Mouse (Mus musculus) lung, embryonic 15.5 days (tissue): ENCODE measurements around the gene Pttg1ip. TPM values are rescaled to one million over a fixed set of nuclear protein-coding genes. Genes with fewer than 3 reads are reported as not detected.

ENCODE experiments used
- microRNA counts: library from miRNA; unstranded; fragments of <30 nt; microRNA quantifications from one replicate; lab custom pipeline; 2016
- microRNA-seq: library from miRNA; unstranded; fragments of <30 nt; microRNA quantifications from one replicate; pipeline ENCODE4, GENCODE M21; 2016
- polyA plus RNA-seq: library from polyadenylated mRNA; unstranded; fragments of >200 nt; fragmentation: Nextera tagmentation; extraction: Ambion mirVana; gene quantifications from 2 replicates; pipeline ENCODE4 v1.2.1, GENCODE M21; 2015

Gene Pttg1ip
- polyA plus RNA-seq, 1 experiment from 2014 or later, result 122 TPM

MicroRNAs encoded within 50 kb of the gene (microRNA counts, 519-probe panel; counts per million panel counts)
- 1,639 counts per million, percentile 9 among the panel's probes with 10 or more counts for microRNA mmu-miR-1930 (lab: Ali Mortazavi, UCI)

Small RNA genes within 50 kb of the gene (microRNA-seq; reads per million reads assigned to microRNA genes)
- 9.6 reads per million, percentile 28 among the genes with 10 or more reads in this experiment for gene Mir1930

Other genes starting within 250 kb of the Pttg1ip start
- gene Adarb1, start 163.4 kb upstream of the Pttg1ip start, polyA plus RNA-seq, result 37.7 and 41.0 TPM in 2 replicates
- 35.1 and 38.0 TPM in 2 replicates for gene Fam207a, start 65.9 kb upstream of the Pttg1ip start, polyA plus RNA-seq
- gene Itgb2, start 51.5 kb upstream of the Pttg1ip start, polyA plus RNA-seq, result 3.7 and 5.3 TPM in 2 replicates
- gene Sumo3, start 24.4 kb downstream of the Pttg1ip start, polyA plus RNA-seq, result 350 and 361 TPM in 2 replicates
- 0.99 and 1.9 TPM in 2 replicates for gene Gm49325, start 24.5 kb downstream of the Pttg1ip start, polyA plus RNA-seq
- gene Ube2g2, start 40.6 kb downstream of the Pttg1ip start, polyA plus RNA-seq, result 73.8 and 74.3 TPM in 2 replicates
- gene Tspear, start 104.8 kb downstream of the Pttg1ip start, polyA plus RNA-seq, result 0.08 and 0.19 TPM in 2 replicates
- gene Gm19402, start 109.0 kb downstream of the Pttg1ip start, polyA plus RNA-seq, result not detected in 2 replicates
- gene Gm9508, start 115.5 kb downstream of the Pttg1ip start, polyA plus RNA-seq, result not detected in 2 replicates
- gene Gm10272, start 124.9 kb downstream of the Pttg1ip start, polyA plus RNA-seq, result not detected in 2 replicates
- not detected in 2 replicates for gene Gm10024, start 129.7 kb downstream of the Pttg1ip start, polyA plus RNA-seq
- gene Gm10142, start 134.1 kb downstream of the Pttg1ip start, polyA plus RNA-seq, result not detected in 2 replicates
- gene Krtap12-1, start 138.9 kb downstream of the Pttg1ip start, polyA plus RNA-seq, result not detected in 2 replicates
- not detected in 2 replicates for gene Gm10100, start 144.8 kb downstream of the Pttg1ip start, polyA plus RNA-seq
- gene Gm18596, start 160.9 kb downstream of the Pttg1ip start, polyA plus RNA-seq, result not detected in 2 replicates
- not detected in 2 replicates for gene Gm9736, start 169.6 kb downstream of the Pttg1ip start, polyA plus RNA-seq
- gene Gm3233, start 178.0 kb downstream of the Pttg1ip start, polyA plus RNA-seq, result not detected in 2 replicates
- not detected in 2 replicates for gene Gm3238, start 189.6 kb downstream of the Pttg1ip start, polyA plus RNA-seq
- gene Gm7138, start 195.2 kb downstream of the Pttg1ip start, polyA plus RNA-seq, result not detected in 2 replicates
- not detected in 2 replicates for gene Gm3250, start 200.8 kb downstream of the Pttg1ip start, polyA plus RNA-seq
- not detected in 2 replicates for gene Gm7137, start 206.5 kb downstream of the Pttg1ip start, polyA plus RNA-seq
- gene Gm9639, start 213.4 kb downstream of the Pttg1ip start, polyA plus RNA-seq, result not detected in 2 replicates
- gene Gm19668, start 217.4 kb downstream of the Pttg1ip start, polyA plus RNA-seq, result not detected in 2 replicates
- not detected in 2 replicates for gene Gm9507, start 230.1 kb downstream of the Pttg1ip start, polyA plus RNA-seq
- gene Gm2696, start 233.0 kb downstream of the Pttg1ip start, polyA plus RNA-seq, result not detected in 2 replicates
- gene Krtap10-4, start 245.4 kb downstream of the Pttg1ip start, polyA plus RNA-seq, result not detected in 2 replicates